Mouse (Mus musculus) liver, embryonic 14.5 days (tissue): ENCODE results near the gene Cpeb3.

Source experiments
- CTCF ChIP-seq: IDR thresholded peaks from 2 replicates; pipeline ENCODE4 v1.5.1; 2016; ENCODE audit warnings: antibody characterized with exemption, low read depth, control low read depth
- EP300 ChIP-seq: IDR thresholded peaks from 2 replicates; pipeline ENCODE4 v1.6.1; 2016; ENCODE audit warnings: antibody characterized with exemption, low read depth

- peak; percentile 68 for TF ChIP-seq CTCF
- TF ChIP-seq EP300 = no peak
Measured at GRCm38 (mm10) chr19:37209467-37210128, 1.2 kb upstream of the Cpeb3 start.
